Mouse (Mus musculus) liver, postnatal 0 days (tissue): ENCODE measurements around the gene Zdhhc19.

Experiments
- CTCF ChIP-seq: sonication (generic); IDR thresholded peaks from 2 replicates; pipeline ENCODE4 v1.5.1; 2016; ENCODE audit warnings: antibody characterized with exemption, low read depth
- EP300 ChIP-seq: IDR thresholded peaks from 2 replicates; pipeline ENCODE4 v1.6.1; 2016; ENCODE audit warnings: antibody characterized with exemption, low read depth, mild to moderate bottlenecking

GRCm38 (mm10) chr16:32460518-32460917 is 35.5 kb upstream of the Zdhhc19 start:
- TF ChIP-seq CTCF, result peak; percentile 49
- TF ChIP-seq EP300, result no peak
